Mouse (Mus musculus): Measurements from ENCODE around the gene Dpp8. TPM values are rescaled to one million over a fixed set of nuclear protein-coding genes. Genes with fewer than 3 reads are reported as not detected.
A peak's percentile ranks its signal among the peaks of the same experiment; 100 is the strongest.

Dpp8 gene
- polyA plus RNA-seq, 1 experiment, result not detected

DNA sequence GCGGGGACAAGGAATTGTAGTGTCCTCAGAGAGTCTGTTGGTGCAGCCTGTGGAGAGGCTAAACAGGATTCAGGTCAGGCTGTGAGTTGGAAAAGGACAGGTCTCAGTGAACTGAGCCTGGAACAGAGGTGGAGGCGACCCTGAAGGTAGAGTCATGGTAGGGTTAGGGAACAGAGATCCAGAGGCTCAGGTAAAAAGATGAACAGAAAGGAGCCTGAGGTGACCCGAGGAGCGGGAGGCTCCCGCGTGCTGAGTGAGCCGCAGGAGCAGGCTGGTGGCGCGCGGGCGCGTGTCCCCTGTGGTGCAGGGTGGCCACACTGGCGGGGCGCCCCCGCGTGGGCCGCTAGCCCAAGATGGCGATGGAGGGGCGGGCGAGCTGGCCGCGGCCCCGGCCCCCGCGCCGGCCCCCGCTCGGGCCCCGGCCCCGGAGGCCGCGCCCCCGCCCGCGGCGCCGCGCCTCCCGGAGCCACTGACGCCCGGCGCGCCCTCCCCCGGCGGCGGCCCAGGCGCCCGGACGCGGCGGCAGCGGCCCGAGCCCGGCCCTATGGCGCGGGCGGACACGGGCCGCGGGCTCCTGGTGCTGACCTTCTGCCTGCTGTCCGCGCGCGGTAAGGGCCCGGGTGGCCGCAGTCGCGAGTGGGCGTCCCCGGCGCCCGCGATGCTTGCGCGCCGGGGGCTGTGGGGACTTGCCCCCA is 68.9 kb downstream of the Dpp8 start, which contains the start of gene Igdcc4:
TSS of gene Igdcc4 (plus strand) at position 496 of the 695 bp plus-strand sequence.
- 10% methylated on average over 70 of the region's 76 CpGs for WGBS
- Histone ChIP-seq H3K27ac (ENCODE audit: insufficient read depth, low read depth, low read length) (peak within 1 kb of the TSS; percentile 37; the same call in 1 of the 2 replicates), H3K4me3 (ENCODE audit: insufficient read depth, low read depth, low read length) (peak within 1 kb of the TSS; percentile 55), H3K4me1 (ENCODE audit: control insufficient read depth, insufficient read depth, low read length) (peaks cover 16% of the 10 kb centered on the region)
- TF ChIP-seq CTCF (IDR thresholded peaks at IDR 0.05; ENCODE audit: insufficient read depth, low read depth, low read length), result no peak
- TF ChIP-seq POLR2A (IDR thresholded peaks at IDR 0.05; ENCODE audit: insufficient read depth, low read depth, low read length), result no peak

DNA sequence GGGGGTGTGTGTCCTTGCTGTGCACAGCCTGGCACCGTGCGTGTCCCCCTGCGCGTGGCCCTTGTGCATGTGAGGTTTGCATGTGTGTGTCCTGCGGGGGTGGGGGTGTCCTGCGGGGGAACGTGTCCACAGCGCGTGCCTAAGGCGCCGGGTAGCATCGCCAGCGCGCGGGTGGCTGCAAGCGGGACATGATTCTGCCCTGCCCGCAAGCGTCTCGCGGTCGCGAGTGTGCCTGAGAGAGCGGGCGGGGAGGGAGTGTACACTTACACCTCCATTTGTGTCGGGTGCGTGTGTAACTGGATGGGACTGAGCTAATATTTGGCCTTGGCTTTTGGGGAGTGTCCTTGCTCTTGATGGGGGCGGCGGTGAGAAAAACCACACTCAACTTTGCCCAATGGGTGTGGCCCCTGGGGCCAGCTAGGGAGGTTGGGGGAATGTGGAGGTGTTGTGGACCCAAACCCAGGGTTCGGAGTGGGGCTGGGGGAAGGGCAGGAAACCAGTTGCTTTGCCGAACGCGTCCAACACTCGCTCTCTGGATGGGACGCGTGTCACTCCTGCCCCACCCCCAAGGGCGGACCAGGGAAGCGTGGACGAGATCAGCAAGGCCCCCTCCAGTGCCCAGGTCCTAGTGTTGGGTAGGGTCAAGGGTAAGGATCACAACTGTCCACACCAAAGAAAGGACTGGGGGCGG is 69.6 kb downstream of the Dpp8 start:
- no peak for TF ChIP-seq CTCF (IDR thresholded peaks at IDR 0.05; ENCODE audit: insufficient read depth, low read depth, low read length)
- no peak for TF ChIP-seq POLR2A (IDR thresholded peaks at IDR 0.05; ENCODE audit: insufficient read depth, low read depth, low read length)
- peaks cover 16% of the 10 kb centered on the region for H3K4me1 ChIP-seq (ENCODE audit: control insufficient read depth, insufficient read depth, low read length)
- WGBS, result under 1% methylated on average over 39 of the region's 39 CpGs
- H3K4me3 ChIP-seq (ENCODE audit: insufficient read depth, low read depth, low read length), result peak overlapping the region; percentile 55
- H3K27ac ChIP-seq (ENCODE audit: insufficient read depth, low read depth, low read length), result peak overlapping the region; percentile 37; the same call in 1 of the 2 replicates

DNA sequence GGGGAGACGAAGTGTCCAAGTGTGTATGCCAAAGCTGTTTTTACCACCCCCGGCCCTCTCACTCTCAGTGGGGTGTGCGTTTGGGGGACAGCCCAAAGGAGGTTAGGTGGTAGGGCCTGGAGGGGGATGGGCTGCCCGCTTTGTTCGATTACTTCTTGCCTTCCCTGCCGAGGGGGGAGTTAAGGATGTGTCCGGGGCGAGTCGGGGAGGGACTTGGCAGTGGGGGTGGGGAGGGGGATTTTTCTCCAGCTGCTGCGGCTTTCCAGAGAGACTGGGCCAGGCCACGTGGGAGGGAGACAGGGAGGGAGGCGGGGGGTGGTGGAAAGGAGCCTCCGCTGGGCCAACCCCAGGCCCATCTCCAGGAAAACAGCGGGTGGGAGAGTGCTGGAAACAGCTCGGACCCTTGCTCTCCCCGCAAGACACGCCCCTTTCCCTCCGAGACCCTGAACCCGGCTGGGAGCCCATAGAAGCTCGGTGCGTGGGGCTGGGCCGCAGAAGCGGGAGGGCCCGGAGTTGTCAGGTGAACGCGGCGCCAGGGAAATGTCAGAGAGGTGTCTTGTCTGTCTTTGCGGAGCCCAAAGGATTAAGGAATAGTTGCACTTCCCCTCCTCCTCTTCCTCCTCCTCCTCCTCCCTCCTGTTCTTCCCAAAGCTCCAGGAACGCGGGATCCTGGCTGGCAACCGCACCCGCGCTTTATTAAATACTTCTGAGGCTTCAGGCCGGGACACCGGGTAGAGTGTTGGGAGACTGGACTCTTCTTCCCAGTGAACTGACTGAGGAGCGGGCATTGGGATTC is 70.4 kb downstream of the Dpp8 start:
- peak overlapping the region; percentile 37; the same call in 1 of the 2 replicates for H3K27ac ChIP-seq (ENCODE audit: insufficient read depth, low read depth, low read length)
- H3K4me3 ChIP-seq (ENCODE audit: insufficient read depth, low read depth, low read length), result peak overlapping the region; percentile 55
- H3K4me1 ChIP-seq (ENCODE audit: control insufficient read depth, insufficient read depth, low read length), result peaks cover 16% of the 10 kb centered on the region
- no peak for TF ChIP-seq CTCF (IDR thresholded peaks at IDR 0.05; ENCODE audit: insufficient read depth, low read depth, low read length)
- TF ChIP-seq POLR2A (IDR thresholded peaks at IDR 0.05; ENCODE audit: insufficient read depth, low read depth, low read length), result no peak
- 5% methylated on average over 36 of the region's 36 CpGs for WGBS

DNA sequence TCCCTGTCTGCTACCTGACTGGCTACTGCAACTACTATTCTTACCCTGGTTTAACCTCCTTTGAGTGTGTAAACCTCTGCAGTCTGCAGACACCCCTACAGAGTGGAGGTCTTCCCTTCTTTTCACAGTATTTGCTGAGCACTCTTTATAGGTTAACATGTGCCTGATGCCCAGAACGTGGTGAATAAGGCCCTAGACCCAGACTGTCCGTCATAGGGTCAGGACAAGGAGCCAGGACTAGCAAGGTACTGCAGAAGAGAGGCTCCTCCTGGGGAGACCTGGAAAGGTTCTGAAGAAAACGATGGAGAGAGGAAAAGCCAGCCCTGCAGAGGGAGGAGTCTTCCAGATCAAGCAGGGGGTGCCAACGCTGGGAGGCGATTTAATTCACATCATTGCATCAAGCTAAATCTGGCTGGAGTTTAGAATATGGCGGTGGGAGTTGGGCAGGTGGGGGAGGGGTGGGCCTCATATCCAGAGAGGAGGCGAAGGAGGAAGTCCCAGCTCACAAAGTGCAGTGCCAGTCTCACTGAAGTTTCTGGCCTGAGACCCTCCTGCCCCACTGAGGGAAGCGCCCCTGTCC is 71.0 kb downstream of the Dpp8 start:
- 31% methylated on average over 8 of the region's 8 CpGs for WGBS
- peak overlapping the region; percentile 22; the same call in 1 of the 2 replicates for H3K27ac ChIP-seq (ENCODE audit: insufficient read depth, low read depth, low read length)
- H3K4me3 ChIP-seq (ENCODE audit: insufficient read depth, low read depth, low read length), result peak overlapping the region; percentile 55; the same call in 1 of the 2 replicates
- H3K4me1 ChIP-seq (ENCODE audit: control insufficient read depth, insufficient read depth, low read length), result peaks cover 16% of the 10 kb centered on the region
- TF ChIP-seq POLR2A (IDR thresholded peaks at IDR 0.05; ENCODE audit: insufficient read depth, low read depth, low read length) (no peak), CTCF (IDR thresholded peaks at IDR 0.05; ENCODE audit: insufficient read depth, low read depth, low read length) (no peak)

DNA sequence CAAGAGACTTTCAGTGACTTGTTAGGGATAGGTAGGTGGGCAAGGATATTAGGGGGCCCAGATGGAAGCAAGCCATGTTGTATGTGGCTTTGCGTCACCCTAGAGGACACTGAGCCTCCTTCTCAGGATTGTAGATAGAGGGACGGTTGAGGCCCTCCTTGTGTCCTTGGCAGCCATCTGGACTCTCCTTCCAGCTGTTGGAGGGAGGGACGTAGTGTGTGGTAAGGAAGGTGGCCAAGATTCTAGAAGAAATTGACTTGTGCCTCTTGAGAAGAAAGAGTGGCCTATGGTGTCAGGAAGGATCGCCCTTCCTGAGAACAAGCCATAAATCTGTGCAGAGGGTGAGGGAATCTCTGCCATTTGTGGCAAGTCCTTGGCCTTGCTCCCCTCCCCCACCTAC is 74.6 kb downstream of the Dpp8 start:
- WGBS, result 81% methylated on average over 4 of the region's 4 CpGs
- Histone ChIP-seq H3K4me3 (ENCODE audit: insufficient read depth, low read depth, low read length) (no peak overlapping the region), H3K4me1 (ENCODE audit: control insufficient read depth, insufficient read depth, low read length) (peaks cover 24% of the 10 kb centered on the region), H3K27ac (ENCODE audit: insufficient read depth, low read depth, low read length) (no peak overlapping the region)
- TF ChIP-seq POLR2A (IDR thresholded peaks at IDR 0.05; ENCODE audit: insufficient read depth, low read depth, low read length) (no peak), CTCF (IDR thresholded peaks at IDR 0.05; ENCODE audit: insufficient read depth, low read depth, low read length) (no peak)

DNA sequence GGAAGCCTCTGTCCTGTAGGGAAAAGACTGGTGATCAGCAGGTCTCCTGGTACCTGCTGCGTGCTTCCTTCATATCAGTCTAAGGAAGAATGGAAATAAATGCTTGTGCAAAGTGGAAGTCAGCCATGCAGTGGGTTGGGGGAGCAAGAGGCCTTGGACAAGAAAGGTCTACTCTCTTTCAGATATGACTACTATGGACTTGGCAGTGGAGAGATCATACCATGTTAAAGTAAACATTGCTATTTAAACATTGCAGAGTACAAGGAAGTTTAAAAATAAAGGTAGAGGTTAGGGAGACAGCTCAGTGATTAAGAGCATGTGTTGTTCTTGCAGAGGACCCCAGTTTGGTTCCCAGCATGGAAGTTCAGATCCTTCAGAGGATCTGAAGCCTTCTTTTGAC is 75.7 kb downstream of the Dpp8 start:
- Histone ChIP-seq H3K27ac (ENCODE audit: insufficient read depth, low read depth, low read length) (no peak overlapping the region), H3K4me1 (ENCODE audit: control insufficient read depth, insufficient read depth, low read length) (peaks cover 14% of the 10 kb centered on the region), H3K4me3 (ENCODE audit: insufficient read depth, low read depth, low read length) (no peak overlapping the region)
- TF ChIP-seq CTCF (IDR thresholded peaks at IDR 0.05; ENCODE audit: insufficient read depth, low read depth, low read length), result no peak
- WGBS, result 90% methylated on average over 1 of the region's 1 CpGs

DNA sequence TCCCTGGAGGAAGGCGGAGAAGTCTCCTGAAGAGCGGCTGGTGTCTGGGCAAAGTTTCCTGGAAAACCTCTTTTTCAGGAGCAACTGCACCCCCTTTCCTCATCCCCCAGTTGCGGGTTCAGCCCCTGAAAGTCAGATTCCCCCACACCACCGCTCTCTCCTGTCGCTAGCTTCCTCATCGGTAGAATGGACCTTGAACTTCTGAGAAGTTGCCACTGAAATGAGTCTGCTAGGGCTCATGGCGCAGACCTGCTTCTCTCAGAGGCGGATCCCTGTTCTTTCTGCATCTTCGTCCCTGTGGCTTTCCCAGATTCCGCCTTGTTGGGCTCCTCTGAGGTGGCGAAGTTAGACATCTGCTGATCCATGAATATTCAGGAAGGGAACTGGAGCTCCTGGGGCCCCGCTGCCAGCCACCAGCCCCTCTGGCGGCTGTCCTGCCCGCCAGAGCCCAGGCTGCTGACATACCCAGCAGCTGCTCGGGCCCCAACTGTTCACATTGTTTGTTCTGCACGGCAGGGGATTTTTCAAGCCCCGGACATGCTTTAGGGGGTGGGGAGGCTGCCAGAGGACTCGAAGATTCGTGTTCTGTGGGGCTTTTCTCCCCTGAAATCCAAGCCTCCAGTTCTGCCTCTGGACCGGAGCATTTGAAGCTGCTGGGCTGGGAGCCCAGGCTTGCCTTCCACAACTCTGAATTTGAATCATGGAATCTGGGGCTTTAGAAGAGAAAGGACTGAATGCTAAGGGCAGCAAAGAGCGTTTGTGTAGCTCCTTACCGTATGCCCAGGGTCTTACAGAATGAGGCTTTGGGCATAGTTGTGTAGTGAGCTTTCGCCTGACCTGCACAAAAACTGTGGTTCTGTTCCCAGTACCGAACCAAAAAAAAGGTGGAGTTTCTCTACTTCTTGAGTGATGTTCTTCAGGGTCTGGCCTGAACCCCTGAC is 77.2 kb downstream of the Dpp8 start:
- no peak for TF ChIP-seq POLR2A (IDR thresholded peaks at IDR 0.05; ENCODE audit: insufficient read depth, low read depth, low read length)
- no peak for TF ChIP-seq CTCF (IDR thresholded peaks at IDR 0.05; ENCODE audit: insufficient read depth, low read depth, low read length)
- peak overlapping the region; percentile 58 for H3K27ac ChIP-seq (ENCODE audit: insufficient read depth, low read depth, low read length)
- H3K4me3 ChIP-seq (ENCODE audit: insufficient read depth, low read depth, low read length), result no peak overlapping the region

DNA sequence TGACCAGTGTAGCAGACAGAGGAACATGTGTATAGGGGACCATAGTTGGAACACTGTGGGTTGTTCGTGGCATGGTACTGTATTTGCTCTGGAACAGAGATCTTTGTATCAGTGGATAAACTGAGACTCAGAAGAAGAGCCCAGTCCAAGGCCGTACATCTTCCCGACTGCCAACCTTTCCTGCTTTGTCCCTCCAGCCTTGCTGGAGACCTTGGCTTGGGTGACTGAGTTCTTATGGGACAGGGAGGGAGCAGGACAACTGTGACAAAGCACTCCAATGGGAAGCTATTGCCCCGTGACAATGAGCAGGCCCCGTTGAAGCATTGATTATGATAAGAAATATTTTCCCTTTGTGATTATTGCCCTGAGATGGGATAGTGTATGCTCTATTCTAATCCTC is 79.5 kb downstream of the Dpp8 start:
- no peak for TF ChIP-seq CTCF (IDR thresholded peaks at IDR 0.05; ENCODE audit: insufficient read depth, low read depth, low read length)
- TF ChIP-seq POLR2A (IDR thresholded peaks at IDR 0.05; ENCODE audit: insufficient read depth, low read depth, low read length), result no peak
- Histone ChIP-seq H3K4me3 (ENCODE audit: insufficient read depth, low read depth, low read length) (no peak overlapping the region), H3K27ac (ENCODE audit: insufficient read depth, low read depth, low read length) (no peak overlapping the region), H3K4me1 (ENCODE audit: control insufficient read depth, insufficient read depth, low read length) (peaks cover 8% of the 10 kb centered on the region)
- WGBS, result 90% methylated on average over 5 of the region's 5 CpGs

More for the DNA sequence above, 77.2 kb downstream of the Dpp8 start:
- H3K4me1 ChIP-seq (ENCODE audit: control insufficient read depth, insufficient read depth, low read length), result peaks cover 8% of the 10 kb centered on the region
- 29% methylated on average over 24 of the region's 24 CpGs for WGBS

All from olfactory bulb, adult 2 months (tissue).